Mouse (Mus musculus): ENCODE results near the gene Cdcp2.
"Not testable (repeated sequence)": the region's sequence is repeated elsewhere in the genome, so short reads cannot be mapped to it uniquely, and the experiment has no call there.

Gene Cdcp2

DNA sequence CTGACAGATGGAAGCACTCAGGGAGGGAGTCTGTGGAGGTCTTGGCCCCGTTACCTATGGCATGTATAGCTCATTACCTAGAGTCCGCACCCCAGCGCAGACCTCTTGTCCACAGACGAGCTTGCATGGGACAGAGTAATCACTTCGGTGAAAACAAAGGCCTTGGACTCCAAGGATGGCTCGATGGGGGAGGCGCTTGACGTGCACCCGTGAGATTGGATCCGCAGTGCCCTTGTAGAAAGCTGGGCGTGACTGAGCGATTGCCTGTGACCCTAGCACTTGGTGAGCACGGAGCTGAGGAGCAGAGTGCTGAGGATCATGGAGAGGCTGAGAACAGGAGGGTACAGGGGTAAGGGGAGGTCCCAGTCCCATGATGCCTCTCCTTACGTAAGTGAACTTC is 5.0 kb upstream of the Cdcp2 start:
- no peak for DNase-seq (ENCODE audit: low read depth, low spot score)

DNA sequence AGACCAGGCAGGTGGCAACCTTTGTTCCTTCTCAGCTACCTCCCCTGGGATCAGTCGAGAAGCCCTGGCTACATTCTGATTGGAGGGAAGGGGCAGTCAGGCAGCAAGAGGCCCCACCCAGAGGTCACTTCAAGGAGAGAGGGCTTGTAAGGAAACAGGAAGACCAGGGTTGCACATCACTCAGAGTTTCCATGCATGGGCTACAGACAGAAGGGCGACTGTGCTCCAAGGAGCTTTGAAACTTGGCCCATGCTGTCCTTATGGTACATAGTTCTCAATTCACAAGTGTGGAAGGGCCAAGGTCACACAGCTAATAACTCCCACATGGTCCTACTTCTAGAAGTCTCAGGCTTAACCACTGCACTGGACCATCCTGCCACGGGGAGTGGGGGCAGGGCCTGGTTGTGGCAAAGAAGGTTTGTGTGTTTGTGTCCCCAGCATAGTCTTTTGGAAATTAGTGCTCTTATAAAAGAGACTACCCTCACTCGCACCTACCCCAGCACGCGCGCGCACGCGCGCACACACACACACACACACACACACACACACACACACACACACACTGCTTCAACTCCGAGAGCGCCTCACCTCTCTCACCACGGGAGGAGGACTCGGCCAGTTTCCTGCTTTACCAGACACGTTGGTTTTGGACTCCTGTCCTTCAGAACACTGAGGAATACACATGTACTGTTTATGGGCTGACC is 2.1 kb upstream of the Cdcp2 start:
- no peak for DNase-seq (ENCODE audit: low read depth, low spot score)

GRCm38 (mm10) chr4:107096043-107096442 is 648 bp upstream of the Cdcp2 start:
- DNase-seq (ENCODE audit: low read depth, low spot score), result no peak

GRCm38 (mm10) chr4:107097871-107098270 is 1.2 kb downstream of the Cdcp2 start:
- DNase-seq (ENCODE audit: low read depth, low spot score), result no peak

- DNase-seq (ENCODE audit: low read depth, low spot score), result no peak
Observed at GRCm38 (mm10) chr4:107098375-107098774, 1.7 kb downstream of the Cdcp2 start.

DNA sequence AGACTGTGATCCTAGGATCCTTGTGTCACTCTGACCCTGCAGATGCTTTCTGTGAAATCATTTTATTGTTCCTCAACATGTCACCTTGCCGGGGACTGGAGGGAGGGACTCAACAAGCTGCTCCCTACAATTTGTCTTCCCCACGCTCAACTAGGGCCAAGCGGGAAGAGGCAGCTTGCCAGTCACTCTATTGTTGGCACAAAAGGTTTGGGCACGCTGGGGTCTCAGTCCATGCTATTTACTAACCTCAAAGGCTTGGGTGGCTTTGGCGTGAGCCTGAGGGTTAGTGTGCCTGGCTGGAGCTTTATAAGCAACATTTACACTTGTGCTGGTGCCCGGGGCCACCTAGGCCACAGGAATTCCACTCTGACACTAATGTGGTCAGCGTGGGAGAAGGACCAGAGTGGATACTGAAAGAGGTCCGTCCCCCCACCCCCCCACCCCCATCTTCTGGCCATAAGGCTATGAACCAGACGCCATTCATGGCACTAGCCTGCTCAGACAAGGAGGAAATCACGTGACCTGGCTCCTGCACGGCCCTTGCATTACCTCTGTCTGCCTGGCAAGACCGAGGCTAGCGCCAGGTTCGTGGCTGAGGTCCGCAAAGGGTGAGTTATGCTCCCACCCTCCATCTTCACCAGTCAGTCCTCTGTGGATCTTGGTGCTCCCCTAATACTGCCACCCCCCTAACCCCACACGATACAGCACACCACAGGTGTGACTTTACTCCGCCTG is 2.3 kb downstream of the Cdcp2 start:
- DNase-seq (ENCODE audit: low read depth, low spot score), result no peak

- DNase-seq (ENCODE audit: low read depth, low spot score), result no peak
Observed at GRCm38 (mm10) chr4:107102220-107102619, 5.5 kb downstream of the Cdcp2 start.

- no peak for DNase-seq (ENCODE audit: low read depth, low spot score)
Observed at GRCm38 (mm10) chr4:107106777-107107176, 10.1 kb downstream of the Cdcp2 start.

DNA sequence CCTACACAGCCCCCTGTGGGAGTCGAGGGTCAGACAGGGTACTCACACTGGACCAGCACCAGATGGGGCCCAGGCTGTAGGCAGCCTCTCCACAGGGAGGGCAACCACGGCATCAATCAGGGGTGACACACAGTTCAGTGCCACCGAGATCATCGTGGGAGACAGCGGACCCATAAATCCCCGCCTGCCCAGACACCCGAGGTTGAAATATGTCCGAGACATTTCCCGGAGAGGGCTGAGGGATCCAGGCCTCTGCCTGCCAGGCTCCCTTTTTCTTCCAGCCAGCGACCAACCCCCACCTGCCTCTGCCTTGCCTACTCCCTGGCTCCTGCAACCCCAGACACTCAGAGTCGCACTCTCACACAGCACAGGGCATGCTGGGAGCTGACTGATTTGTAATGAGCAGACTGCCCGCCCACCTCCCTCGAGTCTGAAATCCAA is 11.6 kb downstream of the Cdcp2 start:
- DNase-seq (ENCODE audit: low read depth, low spot score), result no peak

GRCm38 (mm10) chr4:107109181-107109580 is 12.5 kb downstream of the Cdcp2 start:
- not testable (repeated sequence) for DNase-seq (ENCODE audit: low read depth, low spot score)

DNA sequence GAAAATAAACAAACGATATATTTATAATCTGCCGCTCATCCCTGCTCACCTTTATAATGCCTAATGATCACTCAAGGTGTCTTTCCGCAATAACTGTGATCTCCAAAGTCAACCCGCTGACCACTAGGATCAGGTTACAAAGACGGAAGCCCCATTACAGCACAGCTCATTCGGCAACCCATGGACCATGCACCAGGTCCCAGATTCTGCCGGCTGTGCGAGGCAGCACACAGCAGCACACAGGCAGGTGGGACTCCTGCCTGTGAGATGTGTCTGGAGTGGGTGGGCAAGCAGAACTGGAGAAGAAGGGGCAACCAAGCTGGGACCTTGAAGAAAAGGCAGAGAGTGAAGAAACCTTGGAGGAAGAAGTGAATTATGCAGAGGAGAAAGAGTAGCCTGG is 17.6 kb downstream of the Cdcp2 start:
- DNase-seq (ENCODE audit: low read depth, low spot score), result no peak

DNA sequence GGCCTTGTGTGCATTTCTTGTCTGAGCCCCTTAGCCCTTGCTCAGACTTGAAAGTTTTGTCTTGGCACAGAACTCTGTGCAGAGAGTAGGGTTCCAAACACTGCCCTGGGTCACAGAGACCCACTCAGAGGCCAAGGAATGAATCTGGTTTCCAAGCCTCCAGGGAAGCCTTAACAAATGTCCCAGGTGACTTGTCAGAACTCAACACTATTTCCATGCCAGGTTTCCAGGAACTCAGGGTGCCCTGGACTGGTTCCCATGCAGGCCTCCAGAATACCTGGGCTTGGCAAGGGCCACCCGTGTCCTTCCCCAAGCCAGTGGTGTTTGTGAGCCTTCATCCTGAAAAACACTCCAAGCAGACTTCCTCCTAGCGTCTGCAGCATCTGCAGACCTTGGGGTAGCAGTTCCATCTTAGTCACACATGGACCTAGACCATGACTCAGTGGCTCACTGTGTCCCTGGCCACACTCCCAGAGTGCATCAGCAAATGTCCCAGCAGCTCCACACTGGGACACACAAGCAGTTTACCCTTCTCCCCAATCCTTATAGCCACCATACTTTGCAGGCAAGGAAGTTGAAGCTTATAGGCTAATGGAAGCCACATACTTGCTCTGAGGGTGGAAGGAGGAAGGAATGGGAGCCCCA is 21.2 kb downstream of the Cdcp2 start:
- DNase-seq (ENCODE audit: low read depth, low spot score), result no peak

- no peak for DNase-seq (ENCODE audit: low read depth, low spot score)
Observed at GRCm38 (mm10) chr4:107119056-107119455, 22.4 kb downstream of the Cdcp2 start.

- no peak for DNase-seq (ENCODE audit: low read depth, low spot score)
Observed at GRCm38 (mm10) chr4:107120676-107121075, 24.0 kb downstream of the Cdcp2 start.

DNA sequence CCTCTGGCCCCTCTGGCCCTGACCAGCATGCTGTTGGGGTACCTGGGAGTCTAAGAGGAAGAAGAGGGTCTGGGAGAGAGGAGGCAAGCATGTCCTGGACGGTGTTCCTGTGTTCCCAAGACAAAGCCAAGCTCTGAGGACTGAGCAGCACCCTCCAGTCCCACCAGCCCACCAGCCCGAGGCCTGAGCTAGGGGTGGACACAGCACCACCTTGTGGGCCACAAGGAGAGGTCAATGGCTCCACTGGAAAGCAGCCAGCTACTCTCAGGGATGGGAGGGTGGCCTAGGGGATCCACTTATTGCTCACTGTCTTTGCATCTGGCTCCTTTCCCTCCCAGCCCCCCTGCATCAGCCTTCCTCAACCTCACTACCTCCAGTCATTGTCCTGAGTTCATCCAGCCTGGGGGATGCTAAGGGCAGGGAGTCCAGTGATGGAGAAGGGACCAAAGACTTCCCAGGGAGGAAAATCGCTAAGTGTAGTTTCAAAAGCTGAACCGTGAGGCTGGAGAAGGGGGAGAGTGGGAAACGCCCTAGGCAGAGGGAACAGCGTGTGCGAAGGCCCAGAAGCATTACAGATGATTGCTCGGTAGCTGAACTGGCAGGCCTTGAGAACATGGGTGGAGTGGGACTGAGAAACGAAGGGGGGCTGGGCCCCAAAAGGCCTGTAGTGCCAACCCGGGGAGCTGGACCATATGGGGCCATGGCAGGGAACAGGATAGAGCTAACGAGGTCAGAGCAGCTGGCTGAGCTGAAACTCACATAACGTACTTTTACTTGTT is 24.7 kb downstream of the Cdcp2 start:
- DNase-seq (ENCODE audit: low read depth, low spot score), result peak; percentile 81

- DNase-seq (ENCODE audit: low read depth, low spot score), result no peak
Observed at GRCm38 (mm10) chr4:107124376-107124775, 27.7 kb downstream of the Cdcp2 start.

GRCm38 (mm10) chr4:107125101-107125500 is 28.4 kb downstream of the Cdcp2 start:
- DNase-seq (ENCODE audit: low read depth, low spot score), result no peak

DNA sequence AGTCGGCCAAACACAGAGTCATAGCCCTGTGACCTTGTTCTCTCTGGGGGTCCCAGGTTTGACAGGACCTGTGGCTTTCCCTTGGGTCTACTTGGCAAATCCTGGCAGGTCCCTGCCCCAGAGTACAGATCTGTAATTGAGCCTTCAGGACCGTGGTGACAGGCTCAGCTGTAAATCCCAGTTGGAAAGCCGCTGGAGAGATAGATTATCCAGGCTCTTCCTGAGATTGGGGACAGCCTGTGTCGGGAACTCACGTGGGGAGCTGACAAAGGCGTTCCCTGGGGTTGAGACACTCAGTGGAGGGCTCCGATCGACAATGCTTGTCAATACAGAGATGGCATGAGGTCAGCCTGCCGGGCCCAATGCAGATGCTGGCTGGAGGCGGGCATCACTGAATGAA is 29.7 kb downstream of the Cdcp2 start:
- DNase-seq (ENCODE audit: low read depth, low spot score), result peak; percentile 60

- DNase-seq (ENCODE audit: low read depth, low spot score), result no peak
Observed at GRCm38 (mm10) chr4:107126891-107127524, 30.3 kb downstream of the Cdcp2 start.

GRCm38 (mm10) chr4:107127901-107128669 is 31.4 kb downstream of the Cdcp2 start:
- DNase-seq (ENCODE audit: low read depth, low spot score), result peak; percentile 93

DNA sequence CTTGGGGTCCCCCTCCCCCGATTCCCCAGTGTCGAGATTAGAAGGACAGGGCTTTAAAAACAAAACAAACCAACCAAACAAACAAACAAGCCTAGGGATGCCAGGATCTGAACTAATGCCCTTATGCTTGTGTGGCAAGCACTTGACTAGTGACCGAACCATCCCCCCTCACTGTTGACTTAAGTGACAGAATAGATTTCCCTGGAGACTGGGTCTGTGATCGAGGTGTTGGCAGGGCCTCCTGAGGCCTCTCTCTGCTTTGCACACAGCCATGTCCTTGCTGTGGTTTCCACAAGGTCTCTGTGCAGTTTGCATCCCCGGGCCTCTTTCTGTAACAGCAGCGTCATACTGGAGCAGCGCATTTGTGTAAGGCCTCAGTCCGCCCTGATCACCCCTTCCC is 32.7 kb downstream of the Cdcp2 start:
- no peak for DNase-seq (ENCODE audit: low read depth, low spot score)
